Mouse (Mus musculus): ENCODE measurements at regions not wholly inside any gene's neighbourhood (a gene's known extent, or its start where the extent isn't known, plus 50 kb on each side); places are given as distances from the start of the nearest gene placed in this dataset.

- TF ChIP-seq CTCF (IDR thresholded peaks at IDR 0.05) (no peak), EP300 (IDR thresholded peaks at IDR 0.05) (no peak)
Measured at GRCm38 (mm10) chr4:32140068-32140467, 98.5 kb upstream of the Bach2 start.

Data from lung, postnatal 0 days (tissue).